Mouse (Mus musculus) testis, adult 2 months (tissue): Measurements from ENCODE around the gene Hilpda.

ENCODE experiments used
- CTCF ChIP-seq: fragments of 200-500 bp; IDR thresholded peaks from 2 replicates; pipeline ENCODE4 v1.5.1; 2012; ENCODE audit warnings: low read depth, mild to moderate bottlenecking, inconsistent platforms, low read length, moderate library complexity; ENCODE audit not compliant: control insufficient read depth, insufficient read depth, insufficient replicate concordance
- POLR2A ChIP-seq: fragments of 200-500 bp; IDR thresholded peaks from 2 replicates; pipeline ENCODE4 v1.6.1; 2012; ENCODE audit warnings: low read depth, mild to moderate bottlenecking, inconsistent platforms, low read length, moderate library complexity; ENCODE audit not compliant: control insufficient read depth

GRCm38 (mm10) chr6:29231799-29232198 lies 40.5 kb upstream of the Hilpda start:
- TF ChIP-seq POLR2A (no peak), CTCF (no peak)
